Mouse (Mus musculus): Measurements from ENCODE around the gene Gm20388. TPM values are rescaled to one million over a fixed set of nuclear protein-coding genes. Genes with fewer than 3 reads are reported as not detected.
A peak's percentile ranks its signal among the peaks of the same experiment; 100 is the strongest.

The Gm20388 gene
- total RNA-seq, 2 experiments from 2014 or later, result 11.4 to 18.1 TPM

- no peak for ATAC-seq (replicated peaks; ENCODE audit: low FRiP score, low TSS enrichment, poor library complexity, severe bottlenecking)
Observed at GRCm38 (mm10) chr8:123887163-123887562, 3976.5 kb downstream of the Gm20388 start.

- no peak for ATAC-seq (replicated peaks; ENCODE audit: low FRiP score, low TSS enrichment, poor library complexity, severe bottlenecking)
Observed at GRCm38 (mm10) chr8:123887956-123888355, 3977.3 kb downstream of the Gm20388 start.

- ATAC-seq (replicated peaks; ENCODE audit: low FRiP score, low TSS enrichment, poor library complexity, severe bottlenecking), result no peak
Observed at GRCm38 (mm10) chr8:123889797-123890196, 3979.2 kb downstream of the Gm20388 start.

GRCm38 (mm10) chr8:123891271-123891670, 3980.6 kb downstream of the Gm20388 start:
- peak; percentile 48 for ATAC-seq (replicated peaks; ENCODE audit: low FRiP score, low TSS enrichment, poor library complexity, severe bottlenecking)

- ATAC-seq (replicated peaks; ENCODE audit: low FRiP score, low TSS enrichment, poor library complexity, severe bottlenecking), result no peak
Observed at GRCm38 (mm10) chr8:123891883-123892585, 3981.4 kb downstream of the Gm20388 start.

- ATAC-seq (replicated peaks; ENCODE audit: low FRiP score, low TSS enrichment, poor library complexity, severe bottlenecking), result 0 out of 2 replicates have a peak, but pooled peaks have one; percentile 24
Observed at GRCm38 (mm10) chr8:123892586-123893155, 3982.0 kb downstream of the Gm20388 start.

GRCm38 (mm10) chr8:123893413-123893812, 3982.8 kb downstream of the Gm20388 start:
- ATAC-seq (replicated peaks; ENCODE audit: low FRiP score, low TSS enrichment, poor library complexity, severe bottlenecking), result no peak

GRCm38 (mm10) chr8:123894502-123895097, 3984.0 kb downstream of the Gm20388 start, which contains the start of gene Acta1:
TSS of gene Acta1 (minus strand) at chr8:123894751.
- ATAC-seq (replicated peaks; ENCODE audit: low FRiP score, low TSS enrichment, poor library complexity, severe bottlenecking), result no peak

GRCm38 (mm10) chr8:123895230-123895629, 3984.6 kb downstream of the Gm20388 start:
- ATAC-seq (replicated peaks; ENCODE audit: low FRiP score, low TSS enrichment, poor library complexity, severe bottlenecking), result no peak

GRCm38 (mm10) chr8:123895680-123896365, 3985.2 kb downstream of the Gm20388 start:
- ATAC-seq (replicated peaks; ENCODE audit: low FRiP score, low TSS enrichment, poor library complexity, severe bottlenecking), result no peak

GRCm38 (mm10) chr8:123896366-123896761, 3985.7 kb downstream of the Gm20388 start:
- ATAC-seq (replicated peaks; ENCODE audit: low FRiP score, low TSS enrichment, poor library complexity, severe bottlenecking), result no peak

GRCm38 (mm10) chr8:123896774-123897173, 3986.1 kb downstream of the Gm20388 start:
- ATAC-seq (replicated peaks; ENCODE audit: low FRiP score, low TSS enrichment, poor library complexity, severe bottlenecking), result no peak

- no peak for ATAC-seq (replicated peaks; ENCODE audit: low FRiP score, low TSS enrichment, poor library complexity, severe bottlenecking)
Observed at GRCm38 (mm10) chr8:123898576-123898975, 3987.9 kb downstream of the Gm20388 start.

GRCm38 (mm10) chr8:123899366-123899765, 3988.7 kb downstream of the Gm20388 start:
- ATAC-seq (replicated peaks; ENCODE audit: low FRiP score, low TSS enrichment, poor library complexity, severe bottlenecking), result no peak

GRCm38 (mm10) chr8:123902653-123903052, 3992.0 kb downstream of the Gm20388 start:
- ATAC-seq (replicated peaks; ENCODE audit: low FRiP score, low TSS enrichment, poor library complexity, severe bottlenecking), result no peak

- ATAC-seq (replicated peaks; ENCODE audit: low FRiP score, low TSS enrichment, poor library complexity, severe bottlenecking), result no peak
Observed at GRCm38 (mm10) chr8:123907604-123908003, 3997.0 kb downstream of the Gm20388 start.

GRCm38 (mm10) chr8:123912265-123912664, 4001.6 kb downstream of the Gm20388 start:
- ATAC-seq (replicated peaks; ENCODE audit: low FRiP score, low TSS enrichment, poor library complexity, severe bottlenecking), result no peak

GRCm38 (mm10) chr8:123914635-123915034, 4004.0 kb downstream of the Gm20388 start:
- no peak for ATAC-seq (replicated peaks; ENCODE audit: low FRiP score, low TSS enrichment, poor library complexity, severe bottlenecking)

- ATAC-seq (replicated peaks; ENCODE audit: low FRiP score, low TSS enrichment, poor library complexity, severe bottlenecking), result peak; percentile 95
Observed at GRCm38 (mm10) chr8:123924719-123925118, 4014.1 kb downstream of the Gm20388 start.

GRCm38 (mm10) chr8:123925671-123926070, 4015.0 kb downstream of the Gm20388 start:
- ATAC-seq (replicated peaks; ENCODE audit: low FRiP score, low TSS enrichment, poor library complexity, severe bottlenecking), result no peak

Measured in megakaryocyte-erythroid progenitor cell, adult 5-6 weeks (primary cell).